Mouse (Mus musculus) kidney, postnatal 0 days (tissue): ENCODE measurements around the gene Cttnbp2. TPM values are rescaled to one million over a fixed set of nuclear protein-coding genes. Genes with fewer than 3 reads are reported as not detected.
"Not testable (repeated sequence)": the region's sequence is repeated elsewhere in the genome, so short reads cannot be mapped to it uniquely, and the experiment has no call there.

ENCODE experiments used
- ATAC-seq: fragments of 200-750 bp; cut with Nextera tagmentation; replicated peaks from 2 replicates; pipeline ENCODE4 v1.8.0; 2017; ENCODE audit warnings: low read depth, moderate number of reproducible peaks, moderate TSS enrichment, moderate library complexity; ENCODE audit not compliant: low FRiP score
- DNase-seq: peaks from one replicate; pipeline ENCODE4 v3.0.0-alpha.2; 2016; ENCODE audit warnings: low spot score
- H3K27ac ChIP-seq: fragments of 300-500 bp; sonication (generic); 2 replicates; pipeline ENCODE4 v1.5.1; 2014; ENCODE audit warnings: mild to moderate bottlenecking
- H3K27me3 ChIP-seq: fragments of 300-500 bp; sonication (generic); 2 replicates; pipeline ENCODE4 v1.6.1; 2014; ENCODE audit warnings: low read length, mixed read lengths; ENCODE audit not compliant: insufficient read depth
- H3K36me3 ChIP-seq: fragments of 300-500 bp; sonication (generic); 2 replicates; pipeline ENCODE4 v1.6.1; 2014; ENCODE audit warnings: low read length, mixed read lengths; ENCODE audit not compliant: insufficient read depth
- H3K4me1 ChIP-seq: fragments of 300-500 bp; sonication (generic); replicated peaks from 2 replicates; pipeline ENCODE4 v1.6.1; 2014; ENCODE audit warnings: antibody characterized with exemption, low read length, mixed read lengths; ENCODE audit not compliant: insufficient read depth
- H3K4me2 ChIP-seq: fragments of 300-500 bp; sonication (generic); 2 replicates; pipeline ENCODE4 v1.6.1; 2014; ENCODE audit warnings: mild to moderate bottlenecking, low read length, moderate library complexity, mixed read lengths
- H3K4me3 ChIP-seq: fragments of 300-500 bp; sonication (generic); replicated peaks from 2 replicates; pipeline ENCODE4 v1.5.1; 2014; ENCODE audit warnings: low read depth, low read length
- H3K9ac ChIP-seq: fragments of 300-500 bp; sonication (generic); 2 replicates; pipeline ENCODE4 v1.6.1; 2014; ENCODE audit warnings: low read depth, low read length
- H3K9me3 ChIP-seq: fragments of 300-500 bp; sonication (generic); replicated peaks from 2 replicates; pipeline ENCODE4 v1.6.1; 2016; ENCODE audit warnings: low read length, inconsistent platforms, mixed read lengths
- CTCF ChIP-seq: IDR thresholded peaks from 2 replicates; pipeline ENCODE4 v1.5.1; 2016; ENCODE audit warnings: antibody characterized with exemption, low read depth, mild to moderate bottlenecking, moderate library complexity
- WGBS: fragments of 180-500 bp; shearing (Covaris S2); extraction: QIAGEN DNeasy Blood & Tissue Kit; methylation state at CpG from one replicate; pipeline ENCODE4 v1.1.7; 2014; 5-methylcytosine and 5-hydroxymethylcytosine counted together
- polyA plus RNA-seq: library from polyadenylated mRNA; unstranded; fragments of >200 nt; fragmentation: Nextera tagmentation; extraction: Ambion mirVana; gene quantifications from 2 replicates; pipeline ENCODE4 v1.2.1, GENCODE M21; 2015

Gene Cttnbp2
- polyA plus RNA-seq, 1 experiment from 2014 or later, result 14.3 TPM

DNA sequence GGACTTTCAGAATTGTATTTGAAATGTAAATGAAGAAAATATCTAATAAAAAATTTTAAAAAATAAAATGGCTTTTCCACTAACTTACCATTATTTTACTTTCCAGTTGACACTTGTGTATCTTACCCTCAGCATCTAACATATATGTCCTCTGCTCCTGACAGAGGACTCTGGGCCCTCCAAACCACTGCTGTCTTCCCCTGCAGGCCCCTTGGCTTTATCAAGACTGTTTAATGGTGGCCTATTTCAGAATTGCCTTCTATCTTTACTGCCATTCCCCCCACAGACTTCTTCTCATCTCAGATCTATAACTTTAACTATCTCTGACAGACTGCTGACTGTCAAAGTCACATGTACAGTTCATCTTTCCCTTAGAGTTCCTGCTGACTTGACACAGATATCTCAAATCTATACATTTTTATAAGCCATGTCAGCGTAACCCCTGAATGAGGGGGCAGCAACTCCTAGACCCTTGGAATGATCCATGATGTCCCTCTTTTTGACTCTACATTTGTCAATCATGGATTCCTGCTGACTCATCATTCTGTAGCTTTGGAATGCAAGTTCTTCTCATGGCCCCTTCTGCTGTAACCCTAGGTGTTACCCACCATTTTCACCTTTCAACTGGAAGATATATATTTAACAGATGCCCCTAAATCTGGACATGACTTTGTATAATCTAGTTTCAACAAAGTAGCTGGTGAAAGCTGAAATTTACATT, 103.0 kb downstream of the Cttnbp2 start:
- TF ChIP-seq CTCF, result no peak
- H3K27me3 ChIP-seq, result no peaks in the 10 kb centered on the region
- no peak overlapping the region for H3K27ac ChIP-seq
- H3K4me2 ChIP-seq, result no peak overlapping the region
- no peak overlapping the region for H3K4me3 ChIP-seq
- no peak overlapping the region for H3K9ac ChIP-seq
- H3K36me3 ChIP-seq, result no peaks in the 10 kb centered on the region
- H3K4me1 ChIP-seq, result no peaks in the 10 kb centered on the region
- no peak for DNase-seq
- no peaks in the 10 kb centered on the region for H3K9me3 ChIP-seq
- ATAC-seq, result no peak
- WGBS, result 95% methylated on average over 1 of the region's 1 CpGs

GRCm38 (mm10) chr6:18408445-18408844, 106.2 kb downstream of the Cttnbp2 start:
- Histone ChIP-seq H3K4me3 (no peak overlapping the region), H3K27me3 (no peaks in the 10 kb centered on the region), H3K9me3 (no peaks in the 10 kb centered on the region), H3K4me2 (no peak overlapping the region), H3K9ac (no peak overlapping the region), H3K27ac (no peak overlapping the region), H3K4me1 (no peaks in the 10 kb centered on the region), H3K36me3 (0 out of 2 replicates have a peak, but pooled peaks cover 10% of the 10 kb centered on the region)
- 96% methylated on average over 7 of the region's 7 CpGs for WGBS
- DNase-seq, result no peak
- no peak for ATAC-seq
- TF ChIP-seq CTCF, result no peak

DNA sequence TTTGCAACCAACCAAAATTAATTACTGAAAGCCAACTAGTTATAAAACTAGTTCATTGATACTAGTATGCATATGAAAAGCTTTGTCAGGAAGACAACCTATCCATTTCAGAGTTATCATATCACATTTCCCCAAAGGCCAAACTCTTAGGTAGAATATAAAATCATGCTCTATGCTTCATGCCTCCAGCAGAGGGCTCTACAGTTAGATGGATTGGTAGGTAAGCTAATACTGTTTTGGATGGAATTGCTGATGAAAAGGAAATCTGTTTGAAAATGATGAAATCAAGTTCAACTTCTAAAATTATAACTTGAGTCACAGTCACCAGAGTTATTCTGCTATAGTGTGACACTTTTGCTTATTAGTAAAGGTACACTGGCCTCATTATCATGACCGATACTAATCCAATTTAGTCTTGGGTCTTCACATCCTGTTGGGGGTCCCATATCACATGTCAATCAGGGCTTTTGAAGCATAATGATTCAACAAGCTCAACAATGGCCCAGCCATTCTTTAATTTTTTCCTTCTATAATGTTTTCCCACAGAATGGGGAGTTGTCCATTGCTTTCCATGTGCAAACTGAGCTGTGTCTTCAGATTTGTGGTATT, 113.5 kb downstream of the Cttnbp2 start:
- H3K9ac ChIP-seq, result no peak overlapping the region
- WGBS, result 85% methylated on average over 1 of the region's 1 CpGs
- peak; percentile 86 for TF ChIP-seq CTCF
- H3K27me3 ChIP-seq, result no peaks in the 10 kb centered on the region
- no peak overlapping the region for H3K27ac ChIP-seq
- H3K4me3 ChIP-seq, result no peak overlapping the region
- ATAC-seq, result no peak
- DNase-seq, result peak; percentile 65
- no peaks in the 10 kb centered on the region for H3K4me1 ChIP-seq
- H3K9me3 ChIP-seq, result no peaks in the 10 kb centered on the region
- H3K4me2 ChIP-seq, result no peak overlapping the region
- H3K36me3 ChIP-seq, result 0 out of 2 replicates have a peak, but pooled peaks cover 15% of the 10 kb centered on the region

DNA sequence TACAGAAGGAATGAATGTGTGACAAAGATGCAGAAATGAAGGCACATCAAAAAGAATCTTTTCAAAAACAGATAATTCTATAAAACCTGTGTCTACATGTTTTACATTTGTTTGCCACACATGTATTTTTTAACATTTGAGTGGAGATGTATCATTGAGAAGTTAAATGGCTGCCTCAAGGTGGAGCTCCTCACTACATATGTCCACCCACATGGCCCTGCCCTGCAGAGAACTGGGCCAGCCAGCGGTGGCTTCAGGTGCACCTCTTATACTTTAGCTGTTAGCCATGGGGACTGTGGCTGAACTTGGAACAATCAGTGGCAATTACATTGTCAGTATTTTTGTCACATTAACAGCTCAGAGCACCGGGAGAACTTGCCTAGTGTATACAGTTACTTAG, 133.3 kb downstream of the Cttnbp2 start:
- Histone ChIP-seq H3K9ac (no peak overlapping the region), H3K36me3 (0 out of 2 replicates have a peak, but pooled peaks cover 3% of the 10 kb centered on the region), H3K4me1 (no peaks in the 10 kb centered on the region), H3K4me2 (no peak overlapping the region), H3K9me3 (no peaks in the 10 kb centered on the region), H3K27ac (no peak overlapping the region), H3K4me3 (no peak overlapping the region), H3K27me3 (no peaks in the 10 kb centered on the region)
- ATAC-seq (0 out of 2 replicates have a peak, but pooled peaks have one; percentile 19), DNase-seq (no peak)
- 73% methylated on average over 2 of the region's 2 CpGs for WGBS
- peak; percentile 20; the same call in 1 of the 2 replicates for TF ChIP-seq CTCF

DNA sequence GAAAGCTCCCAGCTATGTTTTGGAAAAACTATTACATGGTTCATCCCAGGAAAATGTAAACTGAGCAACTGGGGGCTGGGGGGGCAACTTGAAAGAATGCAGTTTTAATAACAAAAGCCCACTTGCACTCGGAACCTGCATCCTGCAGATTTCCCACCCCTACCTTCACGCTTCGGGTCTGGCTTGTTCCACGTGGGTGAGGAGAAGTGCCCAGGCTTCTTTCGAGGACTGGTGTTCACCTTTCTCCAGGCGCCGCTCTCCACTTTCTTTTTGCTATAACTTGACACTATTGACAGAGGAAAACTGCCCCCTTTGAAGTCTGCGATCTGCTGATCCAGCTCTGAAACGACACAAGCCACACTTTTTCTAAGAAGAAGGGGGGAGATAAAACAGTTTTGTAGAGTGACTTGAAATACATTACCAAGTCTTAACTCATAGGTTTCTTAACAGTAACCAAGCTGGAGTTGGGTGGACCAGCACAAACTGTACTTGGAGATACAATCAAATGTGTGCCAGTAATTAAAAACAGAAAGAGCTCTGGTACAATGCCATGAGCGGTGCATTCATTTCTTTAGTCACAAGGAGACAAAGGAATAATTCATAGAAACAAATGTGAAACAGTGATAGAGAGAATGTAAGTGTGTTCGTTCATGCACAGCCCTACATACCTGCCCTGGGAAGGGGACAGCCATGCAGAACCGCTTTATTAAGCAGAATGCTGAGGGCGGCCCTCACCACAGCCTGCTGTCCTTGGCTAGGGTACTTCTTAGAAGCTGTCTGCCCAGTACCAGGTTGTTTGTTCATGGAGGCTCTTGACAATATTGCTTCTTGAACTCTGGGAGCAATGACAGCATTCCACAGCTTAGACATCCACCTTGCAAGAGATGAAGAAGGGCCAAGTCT, 134.1 kb downstream of the Cttnbp2 start:
- peak overlapping the region; percentile 42; the same call in 1 of the 2 replicates for H3K27ac ChIP-seq
- peak; percentile 80 for ATAC-seq
- 52% methylated on average over 13 of the region's 13 CpGs for WGBS

GRCm38 (mm10) chr6:18377755-18378154, 136.9 kb downstream of the Cttnbp2 start:
- H3K27ac ChIP-seq, H3K9me3 ChIP-seq, ATAC-seq, H3K4me2 ChIP-seq, DNase-seq, H3K9ac ChIP-seq, H3K36me3 ChIP-seq, H3K27me3 ChIP-seq, H3K4me3 ChIP-seq, H3K4me1 ChIP-seq: not testable (repeated sequence)
- TF ChIP-seq CTCF, result 0 out of 2 replicates have a peak, but pooled peaks have one; percentile 12
- WGBS, result 83% methylated on average over 2 of the region's 2 CpGs

More for the DNA sequence above, 134.1 kb downstream of the Cttnbp2 start:
- Histone ChIP-seq H3K4me1 (no peaks in the 10 kb centered on the region), H3K36me3 (0 out of 2 replicates have a peak, but pooled peaks cover 3% of the 10 kb centered on the region), H3K4me3 (no peak overlapping the region), H3K27me3 (no peaks in the 10 kb centered on the region), H3K4me2 (no peak overlapping the region), H3K9ac (no peak overlapping the region), H3K9me3 (no peaks in the 10 kb centered on the region)
- no peak for TF ChIP-seq CTCF
- DNase-seq, result no peak
